Mouse (Mus musculus) left cerebral cortex, postnatal 10 days (tissue): ENCODE measurements at regions not wholly inside any gene's neighbourhood (a gene's known extent, or its start where the extent isn't known, plus 50 kb on each side); places are given as distances from the start of the nearest gene placed in this dataset.

Experiments used
- DNase-seq, 2 experiments: peaks; one replicate each; pipeline ENCODE4 v3.0.0; 2021 to 2022; ENCODE audit warnings: low spot score in 2 of 2, mixed read lengths in 1 of 2; ENCODE audit errors: extremely low spot score in 1 of 2
- intact Hi-C: fragments of 180-260 bp; cut with DNase I; formaldehyde crosslinking; loops from one replicate; pipeline ENCODE4 v1.15.1; 2025

GRCm38 (mm10) chr2:166343551-166344340 is 188.3 kb upstream of the Sulf2 start:
- intact Hi-C loops: loop anchor here (5.0 kb wide), 1 partner anchor 191 kb away; no protein-coding TSS in a partner anchor

GRCm38 (mm10) chr2:166342407-166342806 is 186.9 kb upstream of the Sulf2 start:
- DNase-seq: peak; percentile 72 to 78
- intact Hi-C loops: loop anchor here (5.0 kb wide), 1 partner anchor 190 kb away; no protein-coding TSS in a partner anchor

More at GRCm38 (mm10) chr2:166343551-166344340, 188.3 kb upstream of the Sulf2 start:
- DNase-seq: no peak

GRCm38 (mm10) chr2:166340196-166340595 is 184.7 kb upstream of the Sulf2 start:
- DNase-seq: no peak
- intact Hi-C loops: loop anchor here (5.0 kb wide), 1 partner anchor 188 kb away; no protein-coding TSS in a partner anchor

GRCm38 (mm10) chr2:166339427-166339826 is 184.0 kb upstream of the Sulf2 start:
- intact Hi-C loops: loop anchor here (5.0 kb wide), 1 partner anchor 72 kb away; no protein-coding TSS in a partner anchor
- no peak for DNase-seq

- no peak for DNase-seq
- intact Hi-C loops: loop anchor here (5.0 kb wide), 1 partner anchor 71 kb away; no protein-coding TSS in a partner anchor
Measured at GRCm38 (mm10) chr2:166338396-166339085, 183.1 kb upstream of the Sulf2 start.

GRCm38 (mm10) chr2:166337666-166338065 is 182.2 kb upstream of the Sulf2 start:
- intact Hi-C loops: loop anchor here (5.0 kb wide), 1 partner anchor 70 kb away; no protein-coding TSS in a partner anchor
- no peak for DNase-seq

- intact Hi-C loops: loop anchor here (5.0 kb wide), 1 partner anchor 68 kb away; no protein-coding TSS in a partner anchor
- no peak for DNase-seq
Measured at GRCm38 (mm10) chr2:166335702-166336101, 180.2 kb upstream of the Sulf2 start.

- DNase-seq: no peak
- intact Hi-C loops: no loop called here
Measured at GRCm38 (mm10) chr2:166334559-166334958, 179.1 kb upstream of the Sulf2 start.

GRCm38 (mm10) chr2:166333818-166334217 is 178.4 kb upstream of the Sulf2 start:
- no peak for DNase-seq
- intact Hi-C loops: no loop called here

GRCm38 (mm10) chr2:166332748-166333417 is 177.4 kb upstream of the Sulf2 start:
- intact Hi-C loops: no loop called here

GRCm38 (mm10) chr2:166331192-166331591 is 175.7 kb upstream of the Sulf2 start:
- intact Hi-C loops: no loop called here
- no peak for DNase-seq

More at GRCm38 (mm10) chr2:166332748-166333417, 177.4 kb upstream of the Sulf2 start:
- no peak for DNase-seq

GRCm38 (mm10) chr2:166330364-166330763 is 174.9 kb upstream of the Sulf2 start:
- intact Hi-C loops: no loop called here
- DNase-seq: no peak

GRCm38 (mm10) chr2:166329556-166330340 is 174.3 kb upstream of the Sulf2 start:
- intact Hi-C loops: no loop called here
- DNase-seq: peak in 1 of 2 experiments; percentile 78

GRCm38 (mm10) chr2:166326932-166327331 is 171.5 kb upstream of the Sulf2 start:
- DNase-seq: no peak
- intact Hi-C loops: no loop called here

- intact Hi-C loops: no loop called here
Measured at GRCm38 (mm10) chr2:166324954-166325353, 169.5 kb upstream of the Sulf2 start.

GRCm38 (mm10) chr2:166324439-166324838 is 169.0 kb upstream of the Sulf2 start:
- peak; percentile 28 to 75 for DNase-seq

More at GRCm38 (mm10) chr2:166324954-166325353, 169.5 kb upstream of the Sulf2 start:
- DNase-seq: no peak

GRCm38 (mm10) chr2:166322668-166323043 is 167.2 kb upstream of the Sulf2 start:
- no peak for DNase-seq
- intact Hi-C loops: no loop called here

More at GRCm38 (mm10) chr2:166324439-166324838, 169.0 kb upstream of the Sulf2 start:
- intact Hi-C loops: no loop called here

- intact Hi-C loops: no loop called here
- no peak for DNase-seq
Measured at GRCm38 (mm10) chr2:166321992-166322667, 166.7 kb upstream of the Sulf2 start.
